Mouse (Mus musculus) cortical plate, adult 2 months (tissue): ENCODE data around the gene Cops7a.

Experiments
- CTCF ChIP-seq: fragments of 200-500 bp; IDR thresholded peaks from 2 replicates; pipeline ENCODE4 v1.5.1; 2011; ENCODE audit warnings: mild to moderate bottlenecking, control low read depth, low read length; ENCODE audit not compliant: insufficient read depth; ENCODE audit errors: extremely low read depth
- POLR2A ChIP-seq: fragments of 200-500 bp; IDR thresholded peaks from 2 replicates; pipeline ENCODE4 v1.6.1; 2011; ENCODE audit warnings: mild to moderate bottlenecking, low read length, control low read depth; ENCODE audit not compliant: insufficient read depth; ENCODE audit errors: extremely low read depth

GRCm38 (mm10) chr6:124999546-124999945, 34.2 kb upstream of the Cops7a start:
- TF ChIP-seq CTCF (no peak), POLR2A (no peak)
